Mouse (Mus musculus) gastrocnemius, postnatal 36 days (tissue): ENCODE measurements around the gene Smpd3. TPM values are rescaled to one million over a fixed set of nuclear protein-coding genes. Genes with fewer than 3 reads are reported as not detected.

Source experiments
- DNase-seq, 2 experiments: peaks; one replicate each; pipeline ENCODE4 v3.0.0; 2022
- intact Hi-C: fragments of 180-260 bp; cut with DNase I; formaldehyde crosslinking; loops from one replicate; pipeline ENCODE4 v1.15.1; 2025
- total RNA-seq, 2 experiments: library from RNA; stranded (reverse); gene quantifications; 2 replicates each; pipeline ENCODE4 v1.2.3; 2021

Gene Smpd3
- total RNA-seq, 2 experiments from 2014 or later, result 0.44 to 0.74 TPM

- intact Hi-C loops, result no loop called here
- no peak for DNase-seq
Measured at GRCm38 (mm10) chr8:106298846-106299245, 38.9 kb downstream of the Smpd3 start.

- peak; percentile 34 to 45 for DNase-seq
- intact Hi-C loops, result no loop called here
Measured at GRCm38 (mm10) chr8:106298261-106298660, 39.5 kb downstream of the Smpd3 start.

- intact Hi-C loops, result no loop called here
- no peak for DNase-seq
Measured at GRCm38 (mm10) chr8:106292484-106293396, 45.0 kb downstream of the Smpd3 start.

- intact Hi-C loops, result no loop called here
- no peak for DNase-seq
Measured at GRCm38 (mm10) chr8:106289464-106289863, 48.3 kb downstream of the Smpd3 start.

- intact Hi-C loops, result no loop called here
- DNase-seq, result no peak
Measured at GRCm38 (mm10) chr8:106288732-106289131, 49.1 kb downstream of the Smpd3 start.

DNA sequence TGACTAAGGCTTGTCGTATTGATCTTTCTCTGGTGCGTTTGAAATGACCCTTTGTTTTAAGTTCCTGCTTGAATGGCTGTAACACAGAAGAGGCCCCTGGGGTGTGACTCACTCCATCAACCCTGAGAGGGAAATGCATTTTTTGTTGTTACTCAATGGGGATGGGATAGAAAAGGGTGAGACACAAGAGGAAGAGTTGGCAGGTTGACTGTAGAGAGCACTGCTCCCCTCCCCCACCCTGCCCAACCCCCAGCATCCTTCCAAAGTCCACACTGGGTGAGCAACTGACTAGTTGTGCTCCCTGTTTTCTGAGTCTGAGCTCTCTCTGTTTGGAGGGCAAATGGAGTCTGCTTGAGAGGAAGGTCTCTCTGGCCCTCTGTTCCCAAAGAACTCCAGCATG, 50.3 kb downstream of the Smpd3 start:
- intact Hi-C loops, result no loop called here
- no peak for DNase-seq

DNA sequence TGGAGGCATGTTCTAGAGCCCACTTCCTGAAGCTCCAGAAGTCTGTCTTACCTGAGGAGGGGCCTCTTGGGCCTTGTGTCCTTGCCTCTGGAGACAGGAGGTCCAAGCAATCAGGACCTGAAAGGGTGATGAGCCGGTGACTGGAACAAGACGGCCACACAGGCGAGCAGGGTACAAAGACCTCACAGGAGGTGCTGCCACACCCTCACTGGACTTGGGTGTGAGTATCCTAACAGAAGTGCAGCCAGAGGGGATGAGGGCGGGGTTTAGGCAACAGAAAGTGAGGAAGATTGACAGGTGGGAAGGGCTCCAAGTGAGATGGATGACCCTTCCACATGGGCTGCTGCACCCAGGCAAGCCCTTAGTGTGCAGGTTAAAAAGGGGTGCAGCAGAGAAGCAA, 56.9 kb downstream of the Smpd3 start:
- intact Hi-C loops, result no loop called here
- DNase-seq, result no peak

DNA sequence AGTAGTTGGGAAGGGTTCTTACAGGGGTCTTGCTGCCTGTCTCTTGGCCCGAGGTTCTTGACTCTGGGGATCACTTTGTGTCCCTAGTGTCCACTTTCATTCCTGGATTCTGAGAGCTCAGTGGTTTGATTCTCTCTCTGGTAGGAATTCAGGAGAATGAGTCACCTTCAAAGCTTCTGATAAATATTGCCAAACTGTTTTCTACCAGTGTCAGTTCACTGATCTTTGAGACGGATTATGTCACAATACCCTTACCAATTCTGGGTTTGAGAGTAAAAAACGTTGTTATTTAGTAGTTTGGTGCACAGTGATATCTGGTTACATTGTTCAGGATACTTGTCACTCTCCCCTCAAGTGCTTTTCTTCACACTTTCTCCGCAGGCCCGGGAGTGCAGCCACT, 57.6 kb downstream of the Smpd3 start:
- intact Hi-C loops, result no loop called here
- no peak for DNase-seq

- intact Hi-C loops, result no loop called here
- no peak for DNase-seq
Measured at GRCm38 (mm10) chr8:106278367-106279042, 59.3 kb downstream of the Smpd3 start.

- no peak for DNase-seq
- intact Hi-C loops, result no loop called here
Measured at GRCm38 (mm10) chr8:106276709-106277317, 61.0 kb downstream of the Smpd3 start.

- intact Hi-C loops, result no loop called here
- no peak for DNase-seq
Measured at GRCm38 (mm10) chr8:106273468-106273867, 64.3 kb downstream of the Smpd3 start.

GRCm38 (mm10) chr8:106271378-106271777, 66.4 kb downstream of the Smpd3 start:
- no peak for DNase-seq

DNA sequence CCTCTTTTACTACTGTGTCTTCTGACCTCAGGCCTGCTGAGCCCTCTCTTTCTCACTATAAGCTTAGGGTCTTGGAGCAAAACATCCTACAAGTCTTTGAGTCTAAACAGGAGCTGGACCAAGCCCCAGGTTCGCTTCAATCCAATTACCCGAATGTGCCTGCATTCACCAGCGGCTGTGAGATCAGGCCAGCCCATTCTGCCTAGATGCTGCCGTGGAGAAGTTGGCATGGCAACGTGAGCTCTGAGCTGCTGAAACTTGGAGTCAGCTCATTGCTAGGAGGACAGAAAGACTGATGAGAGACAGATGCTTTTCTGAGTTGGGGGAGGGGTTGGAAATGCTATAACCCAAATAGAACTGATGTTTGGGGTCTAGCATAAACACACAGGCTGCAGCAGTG, 67.0 kb downstream of the Smpd3 start:
- intact Hi-C loops, result no loop called here
- DNase-seq, result no peak

More at GRCm38 (mm10) chr8:106271378-106271777, 66.4 kb downstream of the Smpd3 start:
- intact Hi-C loops, result no loop called here

- intact Hi-C loops, result loop anchor here (5.0 kb wide), 1 partner anchor 138 kb away; no protein-coding TSS in a partner anchor
- DNase-seq, result no peak
Measured at GRCm38 (mm10) chr8:106268710-106269346, 69.0 kb downstream of the Smpd3 start.

DNA sequence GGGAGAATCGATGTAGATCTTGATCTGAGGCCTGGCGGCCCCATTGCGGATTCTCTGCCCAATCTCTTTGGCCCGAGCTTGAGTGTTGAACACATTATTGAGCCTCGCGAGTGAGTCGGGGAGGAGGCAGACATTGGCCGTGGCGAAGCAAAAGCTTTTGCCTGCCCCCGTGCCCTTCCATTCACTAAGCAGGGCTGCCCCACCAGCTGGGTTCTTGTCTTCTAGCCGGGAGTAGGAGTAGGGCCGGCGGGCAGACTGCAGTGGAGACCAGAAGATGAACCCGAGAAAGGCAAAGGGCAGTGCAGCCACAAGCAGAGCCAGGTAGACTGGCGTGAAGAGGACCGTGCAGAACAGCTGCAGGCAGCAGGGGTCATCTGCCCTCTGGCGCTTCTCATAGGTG, 72.4 kb downstream of the Smpd3 start:
- intact Hi-C loops, result loop anchor here (5.0 kb wide), 1 partner anchor 142 kb away; no protein-coding TSS in a partner anchor
- DNase-seq, result no peak

DNA sequence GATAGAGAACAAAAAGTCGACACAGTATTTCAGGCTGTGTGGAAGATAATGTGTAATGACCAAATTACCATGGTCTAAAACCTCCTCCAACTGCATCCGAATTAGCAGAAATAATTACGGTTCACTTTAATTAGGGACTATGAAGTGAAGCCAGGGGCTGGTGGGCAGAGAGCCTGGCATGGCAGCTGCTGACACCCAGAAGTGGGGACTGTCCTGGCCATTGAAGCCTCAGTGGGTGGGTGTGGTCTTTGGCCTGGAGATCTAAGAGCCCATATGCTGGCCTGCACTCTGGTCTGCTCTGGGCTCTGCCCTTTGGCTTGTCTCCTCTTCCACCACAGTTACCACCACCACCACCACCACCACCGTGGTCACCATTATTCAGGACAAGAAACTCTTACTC, 73.9 kb downstream of the Smpd3 start:
- no peak for DNase-seq
- intact Hi-C loops, result no loop called here

DNA sequence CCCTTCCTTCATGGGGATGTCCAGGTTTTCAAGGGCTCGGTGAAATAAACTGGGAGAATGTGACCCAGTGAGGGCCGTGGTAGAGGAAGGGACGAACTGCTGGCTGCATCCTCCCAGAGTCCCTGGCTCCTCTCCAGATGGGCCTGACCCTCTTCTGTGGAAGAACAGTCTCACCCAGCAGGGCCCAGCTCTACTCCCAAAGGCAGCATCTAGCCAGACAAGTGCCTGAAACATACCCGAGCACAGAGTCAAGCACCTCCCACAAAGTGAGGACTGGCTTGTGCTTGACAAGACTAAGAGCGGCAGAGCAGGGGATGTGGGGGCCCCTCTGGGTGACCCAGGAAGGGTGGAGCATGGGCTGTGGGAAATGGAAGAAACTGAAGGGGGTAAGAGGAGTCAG, 75.4 kb downstream of the Smpd3 start:
- peak in 1 of 2 experiments; percentile 36 for DNase-seq
- intact Hi-C loops, result no loop called here

DNA sequence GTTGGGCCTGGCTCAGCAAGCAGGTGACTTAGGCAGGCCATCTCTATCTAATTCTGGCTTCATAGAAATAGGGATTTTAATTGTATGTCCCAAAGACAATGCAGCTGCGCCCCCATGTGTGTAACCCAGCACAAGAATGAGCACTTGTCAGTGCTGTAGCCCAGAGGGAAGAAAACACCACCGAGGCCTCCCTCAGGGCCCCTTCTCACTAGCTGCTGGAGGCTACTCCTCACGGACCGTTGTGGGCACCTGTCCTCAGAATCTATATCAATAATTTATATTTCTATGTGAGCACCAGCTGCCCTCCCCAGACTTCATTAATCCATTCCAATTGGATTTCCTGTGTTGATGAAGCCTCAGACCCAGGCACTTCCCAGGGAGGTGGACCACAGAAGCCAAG, 76.9 kb downstream of the Smpd3 start:
- intact Hi-C loops, result no loop called here
- DNase-seq, result no peak

DNA sequence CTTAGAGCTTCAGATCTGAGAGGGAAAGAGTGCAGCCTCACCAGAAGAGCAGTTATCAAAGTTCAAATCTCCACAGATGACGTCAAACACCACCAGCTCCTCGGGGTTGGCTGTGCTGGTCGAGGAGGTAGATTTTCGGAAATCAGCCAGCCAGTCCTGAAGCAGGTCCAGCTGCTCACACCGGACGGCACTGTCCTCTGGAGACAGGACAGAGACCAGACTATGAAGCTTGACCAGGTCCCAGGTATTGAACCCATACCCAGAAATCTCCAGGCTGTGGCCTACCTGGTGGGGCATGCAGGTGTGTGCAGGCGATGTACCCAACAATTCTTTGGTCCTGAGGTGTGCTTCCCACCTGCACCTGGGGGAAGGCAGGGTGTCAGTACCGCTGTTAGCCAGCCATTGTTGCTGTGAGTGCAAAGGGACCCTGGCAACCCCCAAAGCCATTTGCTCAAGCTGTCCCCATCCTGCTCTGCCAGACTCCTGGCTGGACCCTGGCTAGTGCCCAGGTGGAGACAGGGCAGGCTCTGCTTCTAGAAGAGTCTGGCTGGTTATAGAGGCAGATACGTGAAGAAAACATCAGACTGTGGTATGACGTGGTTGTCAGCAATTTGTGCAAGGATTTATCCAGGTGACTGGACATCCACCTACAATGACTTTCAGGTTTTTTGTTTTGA, 78.1 kb downstream of the Smpd3 start:
- DNase-seq, result no peak
- intact Hi-C loops, result no loop called here

DNA sequence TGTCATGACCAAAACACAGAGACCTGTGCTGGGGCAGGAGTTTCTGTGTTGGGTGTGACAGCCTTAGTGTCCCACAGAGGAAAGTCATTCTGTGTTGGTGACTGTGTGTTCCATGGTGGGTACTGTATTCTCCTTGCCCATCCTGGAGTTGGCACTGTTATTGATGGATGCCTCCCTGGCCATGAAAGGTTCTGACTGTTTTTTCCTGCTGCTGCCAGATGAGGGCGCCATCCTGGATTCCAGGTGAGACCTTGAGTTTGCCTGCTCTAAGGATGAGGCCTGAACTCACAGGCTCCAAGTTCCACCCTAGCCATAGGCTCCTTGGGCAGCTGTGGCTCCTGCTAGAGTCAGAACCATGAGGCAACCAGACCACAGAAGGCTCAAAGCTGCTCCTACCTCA, 79.6 kb downstream of the Smpd3 start:
- intact Hi-C loops, result no loop called here
- DNase-seq, result no peak
